Mouse (Mus musculus) ovary, postnatal 14 days (tissue): ENCODE measurements around the gene Rxfp4.

Experiments used
- DNase-seq: peaks from one replicate; pipeline ENCODE4 v3.0.0; 2022; ENCODE audit warnings: low spot score

The Rxfp4 gene

DNA sequence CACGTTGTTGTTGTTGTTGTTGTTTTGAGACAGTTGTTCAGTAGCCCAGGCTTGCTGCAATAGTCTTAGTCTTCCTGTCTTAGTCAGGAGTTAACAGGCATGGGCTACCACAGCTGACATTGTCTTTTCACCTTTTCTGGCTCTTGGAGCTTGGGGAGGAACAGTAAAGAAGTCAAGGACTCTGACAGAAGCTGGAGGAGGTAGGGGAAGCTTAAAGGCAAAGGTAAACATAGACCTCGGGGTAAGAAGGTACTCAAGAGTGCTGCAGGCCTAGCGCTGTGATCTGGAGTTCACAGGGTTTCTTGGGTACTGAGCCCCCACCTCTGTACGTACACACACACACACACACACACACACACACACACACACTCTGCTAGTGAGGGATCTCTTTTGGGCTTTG lies 24.2 kb downstream of the Rxfp4 start:
- no peak for DNase-seq

DNA sequence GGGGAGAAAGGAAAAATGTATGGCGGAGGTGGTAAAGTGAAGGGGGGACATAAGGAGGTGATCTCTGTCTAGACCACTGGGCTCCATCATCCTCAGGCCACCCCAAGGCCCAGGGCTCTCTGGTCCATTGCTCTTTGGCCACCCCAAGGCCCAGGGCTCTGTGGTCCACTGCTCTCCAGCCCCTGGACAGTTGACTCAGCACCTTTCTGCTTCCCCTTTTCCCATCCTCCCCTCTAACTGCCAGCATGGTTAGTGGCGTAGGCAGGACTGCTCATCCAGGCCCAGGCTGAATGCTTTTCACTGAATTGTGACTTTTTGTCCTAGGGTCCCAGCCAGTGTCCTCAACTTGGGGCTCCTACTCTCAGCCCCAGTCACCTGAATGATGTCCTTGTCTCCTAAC lies 25.4 kb downstream of the Rxfp4 start:
- DNase-seq, result no peak

DNA sequence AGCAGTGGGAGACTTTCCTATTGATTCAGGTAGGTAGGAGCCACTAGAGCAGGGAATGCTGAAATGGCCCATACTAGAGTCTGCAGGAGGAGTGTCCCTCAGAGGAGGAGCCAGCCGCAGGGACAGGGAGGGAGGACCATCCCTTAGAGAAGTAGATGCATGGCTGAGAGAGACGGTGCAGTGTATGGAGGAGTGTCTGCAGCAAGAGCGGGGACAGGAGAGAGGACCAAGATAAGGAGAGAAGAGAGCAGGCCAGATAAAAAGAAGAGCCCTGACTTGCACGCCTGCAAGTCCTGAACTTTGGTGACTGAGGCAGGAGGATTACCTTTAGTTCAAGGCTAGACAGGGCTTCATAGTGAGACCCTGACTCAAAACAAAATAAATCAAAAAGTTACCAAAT lies 25.8 kb downstream of the Rxfp4 start:
- DNase-seq, result no peak

DNA sequence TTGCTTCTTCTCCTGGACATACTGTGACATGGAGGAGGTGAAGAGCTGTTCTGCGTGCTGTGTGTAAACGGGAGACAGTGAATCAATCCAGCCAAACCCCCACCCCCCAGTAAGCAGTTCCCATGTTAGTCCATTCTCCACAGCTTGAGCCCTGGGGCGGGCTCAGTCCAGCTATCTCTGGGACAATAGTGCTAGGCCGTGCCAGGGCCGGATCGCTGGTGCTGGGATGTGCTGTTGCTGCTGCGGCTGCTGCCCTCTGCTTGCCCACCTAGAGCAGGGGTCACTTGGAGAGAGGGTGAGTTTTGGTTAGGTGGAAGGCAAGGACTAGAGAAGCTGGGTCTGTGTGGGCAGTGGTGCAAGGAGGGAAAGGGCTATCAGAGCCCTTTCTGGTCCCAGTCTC lies 26.6 kb downstream of the Rxfp4 start:
- DNase-seq, result no peak

DNA sequence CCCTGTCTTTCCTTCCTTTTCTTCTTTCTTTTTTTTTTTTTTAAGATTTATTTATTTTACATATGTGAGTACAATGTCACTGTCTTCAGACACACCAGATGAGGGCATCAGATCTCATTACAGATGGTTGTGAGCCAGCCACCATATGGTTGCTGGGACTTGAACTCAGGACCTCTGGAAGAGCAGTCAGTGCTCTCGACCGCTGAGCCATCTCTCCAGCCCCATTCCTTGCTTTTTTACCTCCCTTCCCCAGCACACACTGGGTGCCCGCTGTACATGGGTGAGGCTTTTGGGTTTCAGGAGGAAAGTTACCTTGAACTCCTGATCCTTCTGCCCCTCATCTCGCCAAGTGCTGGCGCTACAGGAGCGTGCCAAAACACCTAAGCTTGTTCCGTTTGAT lies 27.4 kb downstream of the Rxfp4 start:
- DNase-seq, result no peak

DNA sequence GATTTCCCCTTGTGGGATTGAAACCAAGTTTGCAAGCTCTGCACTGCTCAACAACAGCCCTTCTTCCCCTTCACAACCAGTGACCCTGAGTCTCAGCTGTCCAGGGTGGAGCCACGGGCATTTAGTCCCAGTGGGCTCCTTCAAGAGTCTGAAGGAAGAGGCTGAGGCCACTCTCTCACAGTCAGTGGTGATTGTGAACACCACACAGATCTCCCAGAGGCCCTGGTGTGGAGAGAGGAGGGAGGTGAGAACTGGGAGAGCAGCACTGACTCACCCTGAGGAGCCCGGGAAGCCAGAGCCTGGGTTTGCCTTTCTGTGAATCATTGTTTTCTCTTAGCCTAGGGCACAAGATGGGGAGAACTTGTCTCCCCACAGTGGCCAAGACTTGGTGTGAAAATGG lies 28.0 kb downstream of the Rxfp4 start:
- no peak for DNase-seq

DNA sequence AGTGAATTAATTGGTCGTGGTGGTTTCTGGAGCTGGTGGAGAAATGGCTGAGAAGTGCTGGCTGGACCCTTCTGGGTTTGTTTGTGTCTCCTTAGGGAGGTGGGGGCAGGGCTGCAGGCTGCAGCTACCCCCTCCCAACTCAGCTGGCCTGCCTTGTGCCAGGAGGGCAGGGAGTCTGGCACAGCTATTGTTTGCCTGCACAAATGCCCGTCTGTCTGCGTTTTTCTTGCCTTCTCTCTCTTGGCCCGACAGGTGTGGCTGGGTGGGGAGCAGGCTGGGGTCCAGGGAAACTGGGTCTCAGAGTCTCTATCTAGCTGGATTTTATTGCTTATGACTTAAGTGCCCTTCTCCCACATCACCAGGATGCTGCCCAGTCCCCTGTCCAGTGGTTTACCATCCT lies 28.6 kb downstream of the Rxfp4 start:
- DNase-seq, result no peak

DNA sequence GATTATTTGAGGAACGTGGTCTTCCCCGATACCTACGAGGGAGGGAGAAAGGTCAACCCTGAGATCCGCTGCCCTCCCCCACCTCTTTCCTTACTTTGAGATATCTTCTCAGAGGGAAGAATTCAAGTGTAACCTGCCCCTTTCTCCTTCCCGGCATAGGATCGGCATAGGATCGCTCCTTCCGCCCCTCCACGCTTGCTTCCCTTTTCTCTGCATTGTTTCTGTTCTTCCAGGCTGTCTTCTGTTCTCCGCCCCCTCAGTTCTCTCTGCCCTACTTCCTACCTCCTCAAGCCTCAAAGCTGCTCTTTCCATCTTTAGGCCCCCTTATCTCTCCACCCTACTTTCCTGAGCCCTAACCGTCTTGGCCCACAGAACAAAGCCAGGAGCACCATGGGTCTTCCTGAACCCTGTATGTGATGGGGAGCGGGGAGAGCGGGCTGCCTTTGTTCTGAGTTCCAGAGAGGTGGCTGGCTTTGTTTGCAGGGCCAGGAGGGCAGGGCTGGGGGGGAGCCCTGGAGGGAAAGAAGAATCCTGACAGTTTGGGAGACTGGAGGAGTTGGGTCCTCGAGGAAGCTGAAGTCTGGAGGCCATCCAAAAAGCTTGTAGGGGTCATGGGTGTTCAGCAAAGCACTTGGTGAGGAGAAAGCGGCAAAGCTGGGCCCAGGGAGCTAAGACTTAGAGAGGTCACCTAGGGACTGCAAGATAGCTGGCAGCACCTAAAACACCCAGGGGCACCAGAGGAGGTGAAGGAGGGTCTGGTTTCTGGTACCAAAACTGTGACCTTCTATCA lies 29.4 kb downstream of the Rxfp4 start:
- DNase-seq, result no peak

DNA sequence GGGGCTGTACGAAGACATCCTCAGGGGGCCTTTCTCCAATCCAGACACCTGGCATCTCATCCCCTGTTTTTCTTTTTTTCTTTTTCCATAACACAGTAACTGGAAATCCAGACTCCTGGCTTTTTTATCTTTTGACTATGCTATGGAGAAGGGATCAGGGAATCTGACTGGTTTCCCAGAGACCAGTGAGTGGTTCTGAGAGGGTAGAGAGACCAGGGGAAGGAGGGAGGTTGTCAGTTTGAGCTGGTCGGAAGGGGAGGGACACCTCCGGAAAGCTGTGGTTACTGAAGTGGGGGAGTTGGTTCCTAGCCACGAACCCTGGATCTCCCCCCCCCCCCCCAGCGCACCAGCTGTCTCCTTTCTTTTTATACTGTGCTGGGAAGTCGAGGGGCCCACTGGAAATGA lies 30.0 kb downstream of the Rxfp4 start:
- DNase-seq, result no peak

DNA sequence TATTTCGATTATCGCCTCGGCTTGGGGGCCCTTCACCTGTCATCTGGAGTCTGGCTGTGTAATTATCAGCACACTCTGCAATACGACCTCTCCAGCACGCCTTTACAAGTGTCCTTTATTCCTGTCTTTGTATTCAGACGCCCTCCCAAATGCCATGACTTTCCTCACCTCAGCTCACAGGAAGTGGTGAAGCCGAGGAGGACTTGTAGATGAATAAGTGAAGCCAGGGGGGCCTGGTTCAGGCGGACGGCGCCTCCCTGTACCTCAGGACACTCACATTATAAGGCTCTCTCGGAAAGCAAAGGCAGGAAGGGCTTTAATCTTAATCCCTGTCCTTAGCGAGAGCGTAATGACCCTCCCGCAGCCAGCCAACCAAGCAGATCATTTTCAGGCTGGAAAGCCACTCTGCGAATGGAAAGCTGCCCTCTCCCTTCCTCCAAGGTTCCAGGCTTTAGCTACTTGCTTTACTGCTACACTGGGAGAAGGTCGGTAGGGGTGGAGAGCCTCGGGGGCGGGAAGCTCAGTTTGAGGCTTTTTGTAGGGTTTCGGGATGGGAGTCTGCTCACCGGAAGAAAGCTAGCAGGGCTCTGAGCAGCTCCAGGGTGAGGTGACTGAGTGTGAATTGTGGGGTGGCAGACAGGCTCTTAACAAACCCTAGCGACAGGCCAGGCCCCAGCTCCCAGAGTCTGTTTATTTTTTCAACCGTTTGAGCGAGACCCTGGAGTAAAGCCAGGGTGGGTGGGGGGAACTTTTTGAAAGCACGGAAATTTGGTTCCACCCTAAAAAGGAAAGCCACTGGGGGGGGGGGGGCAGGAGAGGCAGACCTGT lies 30.6 kb downstream of the Rxfp4 start:
- no peak for DNase-seq

DNA sequence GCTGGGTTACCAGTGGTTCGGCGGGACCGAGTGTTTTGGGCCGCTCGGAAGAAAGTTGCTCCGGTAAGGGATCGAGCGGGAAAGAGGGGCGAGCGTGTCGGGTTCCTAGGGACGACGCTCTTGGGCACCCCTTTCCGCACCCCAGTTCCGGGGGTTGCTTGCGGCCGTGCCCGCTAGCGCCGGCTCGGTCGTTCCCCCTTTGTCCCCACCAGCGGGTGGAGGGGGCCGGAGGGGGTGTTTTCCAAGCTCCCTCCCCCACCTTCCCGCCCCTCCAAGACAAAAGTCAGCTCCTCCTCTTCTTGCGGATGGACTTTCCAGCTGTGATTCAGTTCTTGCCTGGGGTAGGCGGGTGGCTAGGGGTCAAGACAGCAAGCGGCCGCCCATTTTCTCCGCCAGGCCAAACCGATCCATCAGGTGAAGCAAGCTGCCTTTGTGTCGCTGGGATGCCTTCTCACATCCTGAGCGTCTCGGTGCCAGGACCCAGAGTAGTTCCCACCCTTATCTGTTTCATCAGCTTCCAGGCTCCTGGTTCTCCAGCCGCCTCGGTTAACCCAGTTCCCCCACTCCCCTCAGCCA lies 31.3 kb downstream of the Rxfp4 start:
- no peak for DNase-seq

DNA sequence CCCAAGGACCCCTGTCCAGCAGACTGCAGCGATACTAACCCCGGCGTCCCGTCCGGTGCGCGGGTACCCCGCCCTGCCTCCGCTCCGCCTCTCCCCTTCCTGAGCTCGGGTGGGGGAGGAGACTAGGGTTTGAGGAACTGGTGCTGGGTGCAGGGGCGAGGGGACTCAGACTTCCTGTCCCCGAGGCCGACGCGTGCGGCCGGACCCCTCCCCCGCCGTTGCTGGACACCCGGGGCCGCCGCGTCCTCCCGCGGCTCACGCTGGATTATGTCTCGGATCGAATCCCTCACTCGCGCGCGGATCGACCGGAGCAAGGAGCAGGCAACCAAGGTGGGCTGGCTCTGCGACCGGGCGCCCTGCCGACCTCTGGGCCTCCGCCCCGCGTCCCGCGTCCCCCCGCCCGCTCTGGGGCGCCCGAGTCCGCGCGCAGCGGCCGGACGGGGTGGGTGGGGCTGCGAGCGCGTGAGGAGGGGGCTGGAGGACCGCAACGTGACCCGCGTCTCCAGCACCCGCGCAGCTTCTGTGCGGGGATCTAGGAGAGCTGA lies 31.9 kb downstream of the Rxfp4 start:
- no peak for DNase-seq

DNA sequence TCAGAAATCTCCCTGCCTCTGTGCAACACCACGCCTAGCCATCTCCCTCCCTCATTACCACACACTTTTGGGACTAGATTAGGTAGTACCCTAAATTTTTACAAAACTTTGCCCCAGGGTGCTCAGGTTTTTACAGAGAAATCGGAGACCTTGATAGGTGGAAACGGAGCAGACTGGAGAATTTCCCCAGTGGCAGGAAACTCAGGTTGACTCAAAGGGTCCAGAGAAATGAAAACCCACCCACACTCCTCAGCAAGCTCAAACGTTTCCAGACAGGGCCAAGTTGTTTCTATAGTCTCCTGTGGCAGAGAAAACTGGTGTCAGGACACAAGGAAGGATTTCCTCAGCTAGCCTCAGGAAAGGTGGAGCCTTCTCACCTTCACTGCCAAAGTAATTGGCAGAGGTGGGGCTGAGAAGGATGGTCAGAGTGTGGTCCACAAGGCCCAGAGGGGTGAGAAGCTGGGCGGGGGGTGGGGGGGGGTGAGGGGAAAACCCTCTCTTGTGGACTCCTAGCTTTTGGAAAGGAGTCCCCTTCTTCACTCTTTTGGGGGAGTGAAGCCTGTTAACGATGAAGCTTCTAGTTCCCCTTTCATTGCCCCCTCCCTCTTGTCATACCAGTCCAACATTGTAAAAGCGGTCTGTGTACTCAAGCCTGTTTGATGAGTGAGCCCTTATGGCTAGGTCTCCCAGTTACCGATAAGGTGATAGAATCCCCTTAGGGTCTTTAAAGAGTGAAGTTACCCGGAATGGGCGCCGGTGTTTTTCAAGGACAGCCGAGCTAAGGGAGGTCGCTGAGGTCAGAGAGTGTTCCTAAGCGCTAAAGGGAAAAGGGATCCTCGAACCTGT lies 32.6 kb downstream of the Rxfp4 start:
- DNase-seq, result no peak

DNA sequence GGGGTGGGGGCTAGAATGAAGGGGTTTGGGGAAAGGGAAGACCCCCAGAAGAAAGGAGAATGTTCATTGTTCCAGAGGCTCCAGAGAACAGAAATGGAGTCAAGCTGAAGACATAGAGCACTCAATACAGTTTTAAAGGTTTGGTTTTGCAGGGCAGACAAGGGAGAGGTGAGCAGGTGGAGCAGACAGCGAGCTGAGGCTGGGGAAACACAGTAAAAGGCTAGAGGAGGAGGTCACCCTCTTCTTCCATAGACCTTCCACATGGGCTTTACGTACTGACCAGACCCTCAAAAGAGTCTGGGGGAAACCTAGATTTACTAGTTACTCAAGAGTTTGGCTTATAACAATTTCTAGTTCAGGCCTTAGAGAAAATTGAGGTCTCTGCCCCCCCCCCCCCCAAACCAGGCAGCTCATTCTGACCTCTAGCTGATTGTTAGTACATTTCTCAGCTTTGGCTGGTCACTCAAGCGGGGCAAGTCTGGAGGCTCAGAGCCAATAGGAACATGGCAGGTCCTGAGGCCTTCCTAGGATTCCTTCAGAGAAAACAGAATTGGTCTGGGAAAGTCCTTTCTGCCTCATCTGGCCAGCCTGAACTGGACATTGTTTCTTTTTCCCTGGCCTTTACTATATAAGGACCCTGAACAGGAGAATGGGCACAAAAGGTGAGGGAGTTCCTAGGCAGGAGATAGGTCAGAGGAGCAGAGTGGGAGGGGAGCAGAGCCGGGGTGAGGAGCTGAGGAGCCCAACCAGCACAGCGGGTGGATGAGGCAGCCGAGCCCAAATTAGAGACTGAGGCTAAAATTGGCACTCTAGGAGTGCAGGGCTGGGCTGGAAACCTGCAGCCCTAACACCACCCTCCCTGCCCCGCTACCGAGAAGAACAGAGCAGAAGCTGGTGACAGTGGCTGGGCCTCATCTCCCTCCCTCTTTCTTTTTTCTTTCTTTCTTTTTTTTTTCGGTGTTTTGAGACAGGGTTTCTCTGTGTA lies 33.5 kb downstream of the Rxfp4 start:
- DNase-seq, result no peak

DNA sequence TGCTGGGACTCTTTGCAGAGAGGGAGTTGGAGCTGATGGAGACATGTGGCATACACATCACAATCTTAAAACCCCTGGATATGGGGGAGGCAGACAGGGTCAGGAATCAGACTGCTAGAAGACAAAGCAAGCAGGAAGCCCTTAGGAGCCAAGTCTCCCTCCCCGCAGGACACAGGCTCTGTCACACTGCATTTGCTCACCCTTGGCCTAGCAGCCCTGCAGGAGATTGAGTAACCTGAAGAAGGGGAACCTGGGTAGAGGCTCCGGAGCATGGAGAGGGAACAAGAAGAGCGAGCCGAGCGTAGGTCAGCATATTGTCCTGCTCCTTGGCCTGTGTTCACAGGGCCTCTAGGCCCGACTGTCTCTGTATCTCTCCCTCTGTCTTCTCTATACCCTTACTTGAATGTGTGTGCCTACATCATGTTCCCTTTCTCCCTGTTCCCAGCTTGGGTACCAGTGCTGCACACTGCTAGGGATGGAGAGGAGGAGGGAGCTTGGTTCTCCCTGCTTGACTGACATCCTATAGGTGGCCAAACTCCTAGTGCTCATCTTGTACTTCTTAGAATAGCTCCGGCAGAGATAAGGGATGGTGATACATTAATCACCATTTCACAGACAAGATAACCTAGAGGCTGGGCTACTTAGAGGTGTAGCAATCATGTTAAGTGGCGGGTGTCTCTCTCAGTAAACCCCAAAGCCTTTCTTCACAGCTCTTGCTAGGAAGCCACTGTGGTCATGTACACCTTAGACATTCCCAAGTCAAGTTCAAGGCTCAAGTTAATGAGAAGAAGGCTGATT lies 34.7 kb downstream of the Rxfp4 start:
- no peak for DNase-seq

DNA sequence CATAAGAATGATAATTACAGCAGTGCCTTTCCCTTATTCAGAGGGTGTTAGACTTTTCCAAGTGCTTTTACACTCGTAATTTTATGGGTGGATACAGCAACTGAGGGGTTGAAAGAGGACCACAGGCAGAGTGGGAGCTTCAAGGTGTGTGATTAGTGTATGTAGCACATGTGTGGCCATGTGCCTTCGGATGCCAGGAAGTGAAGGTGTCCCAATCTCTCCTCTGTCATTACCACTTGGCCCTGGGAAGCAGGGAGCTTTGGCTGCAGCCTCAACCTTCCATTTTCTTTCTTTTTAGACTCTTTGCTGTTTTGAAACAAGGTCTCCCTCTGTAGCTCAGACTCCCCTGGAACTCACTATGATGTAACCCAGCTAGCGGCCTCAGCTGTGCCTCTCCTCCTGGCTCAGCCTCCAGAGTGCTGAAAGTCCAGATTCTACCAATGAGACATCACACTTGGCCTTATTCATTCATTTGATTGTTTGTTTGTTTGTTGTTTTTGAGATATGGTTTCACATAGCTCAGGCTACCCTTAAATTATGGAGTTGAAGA lies 35.9 kb downstream of the Rxfp4 start:
- no peak for DNase-seq

DNA sequence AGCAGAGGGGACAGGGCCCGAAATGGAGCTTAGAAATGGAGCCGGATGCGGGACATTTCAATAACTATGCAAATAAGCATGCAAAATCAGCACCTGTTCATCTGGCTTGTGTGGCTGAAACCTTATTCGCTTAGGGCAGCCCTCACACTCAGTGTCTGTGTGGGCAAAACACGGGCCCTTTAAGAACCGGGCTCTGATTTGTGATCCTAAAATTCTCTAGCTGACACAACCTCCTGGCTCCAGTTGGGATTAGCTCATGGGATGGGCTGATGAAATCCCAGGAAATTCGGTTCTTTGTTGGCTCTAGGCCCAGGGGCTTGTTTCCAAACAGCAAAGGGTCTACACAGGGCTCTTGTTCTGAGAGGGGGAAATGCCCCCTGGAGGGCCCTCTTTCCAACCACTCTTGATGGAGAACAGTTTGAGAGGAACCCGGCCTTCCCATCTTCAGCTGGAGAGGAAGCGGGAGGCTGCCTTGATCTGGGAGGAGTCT lies 37.0 kb downstream of the Rxfp4 start:
- no peak for DNase-seq

DNA sequence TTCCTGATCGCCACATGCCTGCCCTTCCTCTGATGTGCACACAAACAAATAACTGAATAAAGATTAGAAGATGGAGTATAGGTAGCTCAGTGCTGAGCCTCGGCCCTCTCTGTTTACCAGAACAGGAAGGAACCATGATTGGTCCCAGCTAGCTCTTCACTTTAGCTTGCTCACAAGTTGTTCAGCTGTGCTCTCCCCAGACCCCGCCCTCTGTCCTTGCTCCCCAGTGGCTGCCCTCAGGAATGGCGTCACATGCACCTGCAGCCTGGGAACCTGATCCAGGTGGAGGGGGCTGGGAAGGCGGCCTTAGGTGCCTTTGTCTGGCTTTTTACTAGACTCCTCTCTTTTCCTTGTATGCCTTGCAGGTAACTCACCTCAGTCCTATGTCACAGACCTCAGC lies 37.8 kb downstream of the Rxfp4 start:
- DNase-seq, result no peak

DNA sequence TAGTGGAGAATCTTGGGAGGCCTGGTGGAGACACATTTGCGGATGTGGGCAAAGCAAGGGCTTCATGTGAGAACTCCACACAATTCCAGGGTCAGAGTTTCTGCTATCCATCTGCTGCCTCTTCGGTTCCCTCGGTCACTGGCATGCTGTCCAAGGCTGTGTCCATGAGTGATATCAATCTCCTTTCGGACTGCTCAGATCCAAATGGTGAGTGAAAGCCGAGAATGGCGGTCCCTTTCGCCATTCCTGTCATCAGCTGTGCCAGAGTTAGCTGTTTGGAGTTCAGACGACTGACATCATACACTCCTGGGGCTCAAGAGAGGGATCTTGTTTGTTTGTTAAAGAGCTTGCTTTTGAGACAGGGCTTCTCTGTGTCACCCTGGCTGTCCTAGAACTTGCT lies 38.5 kb downstream of the Rxfp4 start:
- DNase-seq, result no peak
